Mouse (Mus musculus) limb, embryonic 14.5 days (tissue): Measurements from ENCODE around the gene Rxfp1. TPM values are rescaled to one million over a fixed set of nuclear protein-coding genes. Genes with fewer than 3 reads are reported as not detected.
A peak's percentile ranks its signal among the peaks of the same experiment; 100 is the strongest.

Source experiments
- ATAC-seq: fragments of 200-750 bp; cut with Nextera tagmentation; 2 replicates; pipeline ENCODE4 v1.8.0; 2017; ENCODE audit warnings: low read depth, moderate number of reproducible peaks, moderate TSS enrichment; ENCODE audit not compliant: low FRiP score
- DNase-seq: peaks from one replicate; pipeline ENCODE4 v3.0.0-alpha.2; 2015; ENCODE audit warnings: low spot score
- H3K27ac ChIP-seq: fragments of 300-500 bp; sonication (generic); replicated peaks from 2 replicates; pipeline ENCODE4 v1.5.1; 2014; ENCODE audit warnings: low read depth, mild to moderate bottlenecking, low read length, moderate library complexity, mixed read lengths
- H3K27me3 ChIP-seq: fragments of 300-500 bp; sonication (generic); 2 replicates; pipeline ENCODE4 v1.6.1; 2014; ENCODE audit warnings: low read length, mixed read lengths; ENCODE audit not compliant: control insufficient read depth, insufficient read depth
- H3K36me3 ChIP-seq: fragments of 300-500 bp; sonication (generic); 2 replicates; pipeline ENCODE4 v1.6.1; 2014; ENCODE audit warnings: mild to moderate bottlenecking, low read length, moderate library complexity, mixed read lengths; ENCODE audit not compliant: control insufficient read depth, insufficient read depth
- H3K4me1 ChIP-seq: fragments of 300-500 bp; sonication (generic); 2 replicates; pipeline ENCODE4 v1.6.1; 2014; ENCODE audit warnings: antibody characterized with exemption, low read length, mixed read lengths; ENCODE audit not compliant: control insufficient read depth, insufficient read depth
- H3K4me2 ChIP-seq: fragments of 300-500 bp; sonication (generic); replicated peaks from 2 replicates; pipeline ENCODE4 v1.6.1; 2014; ENCODE audit warnings: low read depth, mild to moderate bottlenecking, low read length, moderate library complexity; ENCODE audit not compliant: severe bottlenecking
- H3K4me3 ChIP-seq: fragments of 300-500 bp; sonication (generic); replicated peaks from 2 replicates; pipeline ENCODE4 v1.5.1; 2014; ENCODE audit warnings: low read length
- H3K9ac ChIP-seq: fragments of 300-500 bp; sonication (generic); 2 replicates; pipeline ENCODE4 v1.6.1; 2014; ENCODE audit warnings: mild to moderate bottlenecking, low read depth, low read length, moderate library complexity; ENCODE audit not compliant: severe bottlenecking
- H3K9me3 ChIP-seq: fragments of 300-500 bp; sonication (generic); 2 replicates; pipeline ENCODE4 v1.6.1; 2016; ENCODE audit warnings: low read length; ENCODE audit not compliant: control insufficient read depth
- POLR2A ChIP-seq: fragments of 200-500 bp; IDR thresholded peaks from 2 replicates; pipeline ENCODE4 v1.8.0; 2012; ENCODE audit warnings: inconsistent platforms, mild to moderate bottlenecking, moderate library complexity, borderline replicate concordance; ENCODE audit not compliant: insufficient read depth, insufficient read length; ENCODE audit errors: extremely low read depth
- WGBS: fragments of 180-500 bp; shearing (Covaris S2); extraction: QIAGEN DNeasy Blood & Tissue Kit; methylation state at CpG from one replicate; pipeline ENCODE4 v1.1.7; 2014; 5-methylcytosine and 5-hydroxymethylcytosine counted together
- polyA plus RNA-seq, 2 experiments: library from polyadenylated mRNA; depleted of rRNA in 1 of 2; stranded (reverse) in 1 of 2; unstranded in 1 of 2; fragments of >200 nt; fragmentation: Nextera tagmentation in 1 of 2; extraction: Ambion mirVana in 1 of 2; gene quantifications; 2 replicates each; pipeline versions ENCODE4 v1.2.1 to v1.2.3; 2012 to 2014

Rxfp1 gene
- polyA plus RNA-seq, 2 experiments: 0.08 to 1.0 TPM

DNA sequence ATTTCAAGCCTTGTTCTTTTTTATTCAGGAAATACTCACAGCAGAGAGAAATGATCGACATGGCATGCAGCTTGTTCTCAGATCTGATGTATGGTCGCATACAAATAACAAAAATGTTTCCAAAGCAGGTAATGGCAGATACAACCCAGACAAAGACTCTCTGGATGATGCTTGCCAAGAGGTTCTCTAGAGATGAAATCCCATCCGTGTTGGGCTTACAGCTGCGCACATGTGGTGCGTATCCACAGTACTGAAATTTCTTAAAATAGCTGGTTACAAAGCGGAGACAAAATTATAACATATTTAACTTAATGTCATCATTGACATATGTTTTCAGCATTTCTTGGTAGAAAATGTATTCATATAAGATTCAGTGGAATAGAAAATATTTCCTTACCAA lies 85.6 kb downstream of the Rxfp1 start:
- H3K9ac ChIP-seq: no peak overlapping the region
- DNase-seq: peak; percentile 33

DNA sequence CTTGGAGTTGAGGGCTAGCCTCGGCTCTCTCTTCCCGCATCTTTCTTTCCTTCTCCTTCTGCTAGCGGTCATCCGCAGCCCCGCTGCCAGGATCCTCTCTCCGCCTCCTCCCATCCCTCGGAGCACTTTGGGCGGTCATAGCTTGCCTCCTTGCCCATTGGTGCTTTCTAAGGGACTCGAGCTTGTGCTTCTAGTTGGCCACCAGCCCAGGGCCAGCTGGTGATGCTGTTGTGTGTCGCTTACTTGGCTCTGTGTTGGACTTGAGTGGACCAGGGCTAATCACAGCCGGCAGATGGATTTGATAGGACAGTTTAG lies 108.3 kb downstream of the Rxfp1 start, which contains the start of gene Etfdh:
Gene Etfdh, minus strand, starts transcription at position 85 of the 315 bp plus-strand sequence.
- WGBS: under 1% methylated on average over 11 of the region's 11 CpGs
- H3K27ac ChIP-seq: peak within 1 kb of the TSS; percentile 69

More for the DNA sequence above, 85.6 kb downstream of the Rxfp1 start:
- Histone ChIP-seq H3K9me3 (no peaks in the 10 kb centered on the region), H3K36me3 (no peaks in the 10 kb centered on the region), H3K27me3 (no peaks in the 10 kb centered on the region), H3K4me3 (no peak overlapping the region), H3K4me2 (no peak overlapping the region), H3K4me1 (no peaks in the 10 kb centered on the region), H3K27ac (no peak overlapping the region)
- ATAC-seq: no peak
- WGBS: 84% methylated on average over 6 of the region's 6 CpGs
- TF ChIP-seq POLR2A: no peak

DNA sequence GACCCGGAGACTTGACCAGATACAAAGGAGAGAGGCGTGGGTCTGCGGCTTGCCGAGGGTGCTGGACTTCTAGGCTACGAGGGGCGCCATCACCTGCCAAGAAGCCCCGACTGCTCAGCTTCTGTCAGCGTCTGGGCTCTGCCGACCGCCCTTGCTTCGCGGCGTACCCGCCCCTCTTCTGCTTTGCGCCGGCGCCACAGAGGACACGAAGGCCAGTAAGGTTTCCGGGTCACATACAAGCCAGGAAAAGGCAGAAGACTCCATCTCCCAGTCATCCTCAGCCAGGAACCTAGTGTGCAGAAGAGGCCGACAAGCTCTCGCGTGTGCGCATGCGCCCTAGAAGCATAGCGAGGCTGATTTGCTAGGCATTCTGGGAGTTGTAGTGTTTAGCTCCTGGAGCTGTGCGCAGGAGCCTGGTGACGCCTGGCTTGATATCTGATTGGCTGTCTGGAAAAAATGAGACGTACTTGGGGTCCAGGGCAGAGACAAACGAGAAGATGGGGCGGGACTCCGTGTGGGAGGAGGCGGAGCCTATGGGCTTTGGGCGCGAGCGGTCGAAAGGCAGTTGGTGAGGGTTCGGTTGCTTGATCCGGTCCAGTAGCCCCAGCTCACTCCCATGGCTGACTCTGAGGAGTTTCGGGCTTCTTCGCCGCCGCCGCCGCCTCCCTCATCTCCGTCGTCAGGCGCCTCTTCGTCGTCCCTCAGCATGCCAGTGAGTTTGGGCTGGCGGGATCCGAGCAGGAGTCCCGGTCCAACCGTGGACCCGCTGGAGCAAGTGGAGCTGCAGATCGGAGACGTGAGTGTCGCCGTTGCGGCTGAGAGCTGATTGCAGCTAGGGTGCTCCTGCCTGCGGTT lies 108.9 kb downstream of the Rxfp1 start, which contains the start of gene 4930579G24Rik:
Gene 4930579G24Rik, plus strand, starts transcription at position 519 of the 855 bp plus-strand sequence.
- H3K36me3 ChIP-seq: peaks cover 20% of the 10 kb centered on the region
- peak within 1 kb of the TSS; percentile 69 for H3K27ac ChIP-seq
- H3K4me3 ChIP-seq: peak within 1 kb of the TSS; percentile 76
- peak within 1 kb of the TSS; percentile 70 for H3K9ac ChIP-seq
- H3K4me2 ChIP-seq: peak within 1 kb of the TSS; percentile 87
- 0 out of 2 replicates have a peak, but pooled peaks cover 2% of the 10 kb centered on the region for H3K9me3 ChIP-seq
- no peaks in the 10 kb centered on the region; the same call in 1 of the 2 replicates for H3K4me1 ChIP-seq
- ATAC-seq: peak; percentile 99
- under 1% methylated on average over 58 of the region's 60 CpGs for whole genome bisulfite sequencing
- no peaks in the 10 kb centered on the region for H3K27me3 ChIP-seq
- DNase-seq: peak; percentile 99
- peak; percentile 72; the same call in 1 of the 2 replicates for TF ChIP-seq POLR2A

More for the DNA sequence above, 108.3 kb downstream of the Rxfp1 start, which contains the start of gene Etfdh:
- peaks cover 22% of the 10 kb centered on the region for H3K36me3 ChIP-seq
- H3K27me3 ChIP-seq: no peaks in the 10 kb centered on the region
- peak within 1 kb of the TSS; percentile 87 for H3K4me2 ChIP-seq
- 0 out of 2 replicates have a peak, but pooled peaks cover 3% of the 10 kb centered on the region for H3K9me3 ChIP-seq
- TF ChIP-seq POLR2A: no peak
- H3K4me3 ChIP-seq: peak within 1 kb of the TSS; percentile 76
- peak; percentile 59 for DNase-seq
- H3K4me1 ChIP-seq: no peaks in the 10 kb centered on the region; the same call in 1 of the 2 replicates
- peak; percentile 34 for ATAC-seq
- H3K9ac ChIP-seq: peak within 1 kb of the TSS; percentile 70

DNA sequence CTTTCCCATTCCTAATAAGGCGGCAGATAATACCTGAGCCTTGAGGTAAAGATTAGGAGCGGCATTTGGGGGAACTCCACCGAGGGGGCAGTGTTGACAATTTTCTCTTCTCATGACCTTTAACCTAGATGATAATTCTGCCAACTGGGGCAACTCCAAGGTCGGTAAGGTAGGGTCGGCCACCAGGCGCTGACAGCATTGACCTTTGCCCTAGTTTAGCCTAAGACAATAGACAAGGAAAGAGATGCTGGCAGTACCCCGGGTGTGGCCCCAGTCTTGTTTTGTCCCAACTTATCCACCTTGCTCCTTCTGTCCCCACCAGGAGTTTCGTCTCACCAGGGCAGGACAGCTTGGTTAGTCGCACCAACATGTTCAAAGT lies 109.5 kb downstream of the Rxfp1 start:
- no peak for TF ChIP-seq POLR2A
- Histone ChIP-seq H3K4me1 (no peaks in the 10 kb centered on the region; the same call in 1 of the 2 replicates), H3K4me3 (peak overlapping the region; percentile 76), H3K36me3 (peaks cover 14% of the 10 kb centered on the region), H3K27me3 (no peaks in the 10 kb centered on the region), H3K9me3 (no peaks in the 10 kb centered on the region), H3K4me2 (peak overlapping the region; percentile 87), H3K27ac (peak overlapping the region; percentile 68; the same call in 1 of the 2 replicates), H3K9ac (peak overlapping the region; percentile 49)
- WGBS: 0% methylated on average over 9 of the region's 9 CpGs
- DNase-seq: peak; percentile 9
- ATAC-seq: no peak; the same call in 1 of the 2 replicates

DNA sequence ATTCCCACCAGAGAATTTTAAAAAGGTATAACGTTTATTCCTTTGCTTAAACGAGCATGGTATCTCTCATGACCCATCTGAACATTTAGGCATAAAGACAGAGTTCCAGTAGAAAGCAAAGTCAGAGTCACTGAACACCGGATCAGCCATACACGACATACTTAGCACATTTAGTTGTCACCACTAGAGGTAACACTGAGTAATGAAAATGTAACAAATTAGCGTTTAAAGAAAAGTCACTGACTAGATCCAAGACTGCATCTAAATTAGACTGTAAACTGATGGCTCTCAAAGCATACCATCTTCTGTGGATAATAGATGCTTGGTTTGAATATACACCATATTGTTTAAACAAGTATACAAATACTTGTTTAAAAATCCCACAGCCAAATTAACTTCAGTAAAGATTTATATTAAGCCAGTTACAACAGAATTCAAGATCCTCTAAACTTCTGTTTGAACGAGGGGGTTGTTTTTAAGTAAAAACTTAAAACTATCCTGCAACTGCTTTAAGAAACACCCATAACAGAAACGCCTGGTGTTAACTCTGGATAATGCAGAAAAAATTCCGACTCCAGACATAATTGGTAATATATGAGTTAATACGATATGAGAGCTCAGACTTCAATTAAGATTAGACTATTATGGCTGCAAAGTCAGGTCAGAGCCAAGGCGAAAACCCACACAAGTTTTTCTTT lies 110.0 kb downstream of the Rxfp1 start:
- ATAC-seq: no peak
- Histone ChIP-seq H3K4me3 (peak overlapping the region; percentile 76), H3K27me3 (no peaks in the 10 kb centered on the region), H3K36me3 (peaks cover 12% of the 10 kb centered on the region), H3K4me1 (no peaks in the 10 kb centered on the region; the same call in 1 of the 2 replicates), H3K9me3 (no peaks in the 10 kb centered on the region), H3K4me2 (peak overlapping the region; percentile 87), H3K9ac (peak overlapping the region; percentile 49), H3K27ac (no peak overlapping the region)
- peak; percentile 22 for DNase-seq
- WGBS: 23% methylated on average over 10 of the region's 10 CpGs
- no peak for TF ChIP-seq POLR2A
